10 mouse cellular contexts compared by ENCODE assay signal in genomic region chr8:120186454-120186853, GRCm38 (mm10). TPM values are rescaled to one million over a fixed set of nuclear protein-coding genes. Genes with fewer than 3 reads are reported as not detected.
DNase-seq lines count a peak whose midpoint lies in the region; ATAC-seq and TF ChIP-seq lines count a peak whose summit lies in the region.
"Had no signal": no experiment of that assay in that cellular context is flagged by ENCODE, and none has a peak within 500 bp of the region (broad histone marks: within the 10 kb centered on the region; RNA-seq: fewer than 3 reads in every experiment).

No protein-coding gene starts in this region.

- H3K4me1 ChIP-seq in hindbrain, postnatal 0 days (ENCODE audit: insufficient read depth, low read length): peaks cover 18% of the 10 kb centered on the region
- H3K4me1 ChIP-seq in midbrain, postnatal 0 days (ENCODE audit: insufficient read depth, low read length): peaks cover 12% of the 10 kb centered on the region

- TF ChIP-seq CTCF in hindbrain, postnatal 0 days (IDR thresholded peaks at IDR 0.05; ENCODE audit: low read depth): no peak
- no peak for TF ChIP-seq CTCF in midbrain, postnatal 0 days (IDR thresholded peaks at IDR 0.05)
- TF ChIP-seq CTCF in left cerebral cortex, adult 2 months (IDR thresholded peaks at IDR 0.05): no peak

- H3K9me3 ChIP-seq in hindbrain, postnatal 0 days (ENCODE audit: low read length): no peaks in the 10 kb centered on the region
- no peaks in the 10 kb centered on the region for H3K9me3 ChIP-seq in midbrain, postnatal 0 days (ENCODE audit: low read length)

- H3K4me2 ChIP-seq in hindbrain, postnatal 0 days (ENCODE audit: low read depth, low read length): no peak overlapping the region
- no peak overlapping the region for H3K4me2 ChIP-seq in midbrain, postnatal 0 days (ENCODE audit: low read depth, low read length, poor library complexity, severe bottlenecking)

- 37% methylated on average over 8 of the region's 8 CpGs for WGBS in hindbrain, postnatal 0 days
- WGBS in midbrain, postnatal 0 days: 50% methylated on average over 8 of the region's 8 CpGs

- no peaks in the 10 kb centered on the region for H3K27me3 ChIP-seq in hindbrain, postnatal 0 days (ENCODE audit: insufficient read depth, low read length)
- H3K27me3 ChIP-seq in midbrain, postnatal 0 days (ENCODE audit: insufficient read depth, low read length): no peaks in the 10 kb centered on the region
- H3K27me3 ChIP-seq: Patski had no signal

- 0 out of 2 replicates have a peak overlapping the region, but pooled peaks have one; percentile 17 for H3K9ac ChIP-seq in hindbrain, postnatal 0 days (replicated peaks; ENCODE audit: low read length)
- H3K9ac ChIP-seq in midbrain, postnatal 0 days (replicated peaks; ENCODE audit: low read length, poor library complexity, severe bottlenecking): no peak overlapping the region

- ATAC-seq in hindbrain, postnatal 0 days: no peak
- ATAC-seq in midbrain, postnatal 0 days (ENCODE audit: low FRiP score): no peak
- ATAC-seq in inflammation-experienced regulatory T-cells, adult 6 months: no peak
- ATAC-seq: Patski had no signal

- no peaks in the 10 kb centered on the region for H3K36me3 ChIP-seq in hindbrain, postnatal 0 days (ENCODE audit: insufficient read depth, low read length)
- no peaks in the 10 kb centered on the region for H3K36me3 ChIP-seq in midbrain, postnatal 0 days (ENCODE audit: insufficient read depth, low read length)

- intact Hi-C loops in left cerebral cortex, adult 2 months (cut with DNase I): no loop called here

- no peak overlapping the region for H3K4me3 ChIP-seq in hindbrain, postnatal 0 days (ENCODE audit: low read length)
- no peak overlapping the region for H3K4me3 ChIP-seq in midbrain, postnatal 0 days (ENCODE audit: low read depth, low read length)
- no peak overlapping the region for H3K4me3 ChIP-seq in left cerebral cortex, adult 2 months

- H3K27ac ChIP-seq in hindbrain, postnatal 0 days: no peak overlapping the region
- no peak overlapping the region for H3K27ac ChIP-seq in midbrain, postnatal 0 days (ENCODE audit: low read depth, low read length)
- H3K27ac ChIP-seq in left cerebral cortex, adult 2 months: no peak overlapping the region

- peak; percentile 30 for DNase-seq in right cerebral cortex, adult 18-20 months
- no peak for DNase-seq in right cerebral cortex, postnatal 4 days
- DNase-seq in gastrocnemius, postnatal 25 days: peak; percentile 80
- peak; percentile 47 for DNase-seq in hindbrain, postnatal 0 days (ENCODE audit: low spot score)
- peak; percentile 40 for DNase-seq in midbrain, postnatal 0 days (ENCODE audit: low spot score)
- DNase-seq in left cerebral cortex, adult 2 months (ENCODE audit: extremely low spot score in 1 of 2, low spot score in 2 of 2): no peak
- DNase-seq: cerebellum, adult 8-10 months had no signal

RNA-seq across cellular contexts. Expression of gene Fam92b, which starts 9.2 kb away (rescaled TPM):
- not detected for total RNA-seq in gastrocnemius, postnatal 25 days (2021)
- 1.2 and 3.3 TPM in 2 replicates for total RNA-seq in hindbrain, postnatal 0 days (2014; rRNA removed)
- polyA plus RNA-seq in hindbrain, postnatal 0 days (2015; fragmentation: Nextera tagmentation; extraction: Ambion mirVana): 1.6 and 2.0 TPM in 2 replicates
- 1.0 and 2.0 TPM in 2 replicates for total RNA-seq in midbrain, postnatal 0 days (2014; rRNA removed)
- 1.7 and 2.4 TPM in 2 replicates for polyA plus RNA-seq in midbrain, postnatal 0 days (2015; fragmentation: Nextera tagmentation; extraction: Ambion mirVana)
- total RNA-seq in left cerebral cortex, adult 2 months (2021): 1 to 10 TPM in 1 of 2 experiments, under 1 TPM in 1; 0.68 to 1.0 TPM
- polyA plus RNA-seq in inflammation-experienced regulatory T-cells, adult 6 months (2017; shearing (Covaris generic)): not detected
- total RNA-seq: gastrocnemius, postnatal 4 days had no signal

RNA-seq across cellular contexts. Expression of gene Gse1, which starts 41.8 kb away (rescaled TPM):
- 10 to 100 TPM; 23.1 to 27.1 TPM for total RNA-seq in gastrocnemius, postnatal 25 days (2021)
- total RNA-seq in hindbrain, postnatal 0 days (2014; rRNA removed): 37.5 and 48.3 TPM in 2 replicates
- polyA plus RNA-seq in hindbrain, postnatal 0 days (2015; fragmentation: Nextera tagmentation; extraction: Ambion mirVana): 12.3 and 13.4 TPM in 2 replicates
- total RNA-seq in midbrain, postnatal 0 days (2014; rRNA removed): 47.3 and 51.3 TPM in 2 replicates
- polyA plus RNA-seq in midbrain, postnatal 0 days (2015; fragmentation: Nextera tagmentation; extraction: Ambion mirVana): 9.9 and 12.4 TPM in 2 replicates
- 100 to 1,000 TPM in 1 of 2 experiments, 10 to 100 TPM in 1; 77.7 to 105 TPM for total RNA-seq in left cerebral cortex, adult 2 months (2021)
- 1 to 10 TPM; 2.0 to 4.0 (median 3.2) TPM for polyA plus RNA-seq in inflammation-experienced regulatory T-cells, adult 6 months (2017; shearing (Covaris generic))

Comparison
In these comparisons a context has a peak if more than half of its experiments do, and no peak if none do; other contexts are left out.
1. DNase-seq: peak in right cerebral cortex, adult 18-20 months (single experiment), gastrocnemius, postnatal 25 days (single experiment), hindbrain, postnatal 0 days (single experiment) and midbrain, postnatal 0 days (single experiment); none in right cerebral cortex, postnatal 4 days (single experiment) and left cerebral cortex, adult 2 months (0 of 2).